Mouse (Mus musculus) thymus, postnatal 0 days (tissue): Measurements from ENCODE around the gene Popdc2. TPM values are rescaled to one million over a fixed set of nuclear protein-coding genes. Genes with fewer than 3 reads are reported as not detected.

Experiments
- DNase-seq: peaks from one replicate; pipeline ENCODE4 v3.0.0-alpha.2; 2015; ENCODE audit warnings: low spot score
- polyA plus RNA-seq: library from polyadenylated mRNA; unstranded; fragments of >200 nt; fragmentation: Nextera tagmentation; extraction: Ambion mirVana; gene quantifications from 2 replicates; pipeline ENCODE4 v1.2.1, GENCODE M21; 2015

Popdc2 gene
- polyA plus RNA-seq, 1 experiment from 2014 or later: 0.30 TPM

GRCm38 (mm10) chr16:38376163-38376840, 14.3 kb downstream of the Popdc2 start:
- peak; percentile 62 for DNase-seq

- no peak for DNase-seq
Observed at GRCm38 (mm10) chr16:38376841-38377249, 14.8 kb downstream of the Popdc2 start.

GRCm38 (mm10) chr16:38377546-38377945, 15.5 kb downstream of the Popdc2 start:
- no peak for DNase-seq

DNA sequence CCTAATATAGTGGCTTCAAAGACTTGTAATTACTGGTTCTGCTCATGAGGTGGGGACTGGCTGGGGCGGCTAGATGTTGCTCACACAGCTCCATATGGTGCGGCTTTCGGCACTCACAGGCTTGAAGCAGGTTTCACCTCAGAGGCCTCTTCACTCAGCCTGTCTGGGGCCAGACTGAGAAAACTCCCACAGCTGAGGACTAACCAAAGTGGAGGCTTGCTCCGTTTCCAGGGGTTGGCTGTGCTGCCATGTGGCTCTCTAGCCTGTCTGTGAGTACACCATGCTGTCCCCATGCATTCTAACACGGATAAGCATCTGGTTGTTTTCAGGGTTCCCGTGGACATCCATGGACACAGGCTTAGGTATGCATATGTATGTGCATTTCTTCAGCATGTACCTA, 16.6 kb downstream of the Popdc2 start:
- DNase-seq: no peak

DNA sequence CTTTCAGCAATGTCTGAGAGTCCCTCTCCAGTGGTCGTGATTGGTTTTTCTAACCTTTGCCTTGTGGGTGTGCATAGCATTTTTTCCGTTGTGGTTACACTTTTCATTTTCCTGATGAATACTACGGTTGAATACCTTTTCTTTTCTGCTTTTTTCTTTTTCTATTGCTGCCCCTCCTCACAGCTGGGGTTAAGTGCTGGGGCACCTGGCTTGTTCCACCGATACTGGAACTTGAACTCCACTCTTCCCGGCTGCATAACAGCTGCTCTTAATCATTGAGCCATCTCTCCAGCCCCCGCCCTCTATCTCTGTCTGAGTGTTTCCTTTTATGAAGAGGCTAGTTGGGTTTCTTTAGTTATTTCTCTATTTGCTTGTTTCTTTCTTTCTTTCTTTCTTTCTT, 17.1 kb downstream of the Popdc2 start:
- no peak for DNase-seq

- no peak for DNase-seq
Observed at GRCm38 (mm10) chr16:38379493-38379892, 17.5 kb downstream of the Popdc2 start.

DNA sequence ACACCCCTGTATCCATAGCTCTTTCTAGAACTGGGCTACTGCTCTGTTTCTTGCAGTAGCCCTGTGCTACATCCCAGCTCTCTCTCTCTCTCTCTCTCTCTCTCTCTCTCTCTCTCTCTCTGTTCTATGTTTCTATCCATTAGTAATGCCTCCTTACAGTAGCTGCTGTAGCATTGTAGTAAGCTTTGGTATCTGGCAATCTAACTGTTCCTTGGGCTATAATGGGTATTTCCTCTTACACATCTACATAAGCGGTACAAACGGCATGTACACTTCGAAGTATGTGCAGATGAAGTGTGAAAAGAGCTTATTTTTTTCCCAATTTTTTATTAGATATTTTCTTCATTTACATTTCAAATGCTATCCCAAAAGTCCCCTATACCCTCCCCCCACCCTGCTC, 17.9 kb downstream of the Popdc2 start:
- DNase-seq: no peak

DNA sequence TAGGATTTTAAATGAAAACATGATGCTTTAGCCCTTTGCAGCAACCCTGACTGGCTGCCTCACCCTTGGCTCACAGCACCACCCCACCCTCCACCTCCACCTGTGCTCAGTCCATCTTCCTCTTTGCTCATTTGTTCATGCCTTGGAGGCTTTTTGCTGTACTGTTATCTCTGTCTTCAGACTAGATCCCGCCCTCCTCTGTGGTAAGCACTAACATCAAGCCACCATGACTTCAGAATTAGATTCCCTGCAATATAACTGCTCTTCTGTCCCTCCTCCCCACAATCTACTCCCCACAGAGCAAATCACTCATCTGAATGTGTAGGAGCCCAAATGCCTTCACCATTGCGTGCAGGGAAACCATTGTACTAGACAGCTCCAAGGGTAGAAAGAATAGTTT, 21.7 kb downstream of the Popdc2 start:
- DNase-seq: no peak

DNA sequence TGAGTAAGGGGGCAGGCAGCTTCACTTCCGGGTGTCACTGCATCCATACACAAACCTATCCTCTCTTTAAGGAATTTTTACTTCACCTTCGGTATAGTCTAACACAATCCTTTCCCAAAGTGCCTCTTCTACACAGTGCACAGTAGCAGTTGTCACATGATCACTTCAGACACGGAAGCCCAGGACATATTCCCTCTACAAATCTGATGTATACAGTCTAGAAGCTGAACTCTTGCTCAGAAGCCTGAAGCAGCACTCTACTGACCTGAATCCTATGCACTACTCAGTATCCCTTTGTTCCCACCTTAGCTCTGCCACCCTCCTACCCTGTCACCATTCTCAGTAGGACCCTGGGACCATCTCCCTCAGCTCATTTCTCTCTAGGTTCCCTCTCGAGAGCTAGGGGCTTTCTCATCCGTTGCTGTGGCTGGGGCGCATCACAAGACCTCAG, 23.2 kb downstream of the Popdc2 start:
- no peak for DNase-seq

GRCm38 (mm10) chr16:38385700-38386099, 23.7 kb downstream of the Popdc2 start:
- no peak for DNase-seq

- no peak for DNase-seq
Observed at GRCm38 (mm10) chr16:38387389-38387788, 25.4 kb downstream of the Popdc2 start.

- DNase-seq: no peak
Observed at GRCm38 (mm10) chr16:38388757-38389156, 26.7 kb downstream of the Popdc2 start.

GRCm38 (mm10) chr16:38389284-38389893, 27.4 kb downstream of the Popdc2 start:
- no peak for DNase-seq

DNA sequence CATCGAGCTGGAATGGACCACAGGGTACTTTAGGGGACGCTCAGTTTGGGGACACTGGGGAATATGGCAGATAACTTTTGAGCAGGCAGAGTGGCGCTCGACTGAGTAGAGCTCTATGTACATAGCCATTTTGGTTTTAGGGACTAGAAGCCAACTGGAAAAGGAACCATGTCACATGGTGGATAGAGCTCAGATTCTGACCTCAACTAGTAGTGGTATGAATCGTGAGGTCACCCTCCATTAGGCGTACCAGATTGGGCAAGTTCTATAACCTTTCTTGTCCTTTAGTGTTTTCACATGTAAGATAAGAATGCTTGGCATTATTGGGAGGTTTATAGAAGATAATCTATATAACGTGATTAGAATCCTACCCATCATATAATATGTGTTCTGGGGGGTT, 28.3 kb downstream of the Popdc2 start:
- no peak for DNase-seq

DNA sequence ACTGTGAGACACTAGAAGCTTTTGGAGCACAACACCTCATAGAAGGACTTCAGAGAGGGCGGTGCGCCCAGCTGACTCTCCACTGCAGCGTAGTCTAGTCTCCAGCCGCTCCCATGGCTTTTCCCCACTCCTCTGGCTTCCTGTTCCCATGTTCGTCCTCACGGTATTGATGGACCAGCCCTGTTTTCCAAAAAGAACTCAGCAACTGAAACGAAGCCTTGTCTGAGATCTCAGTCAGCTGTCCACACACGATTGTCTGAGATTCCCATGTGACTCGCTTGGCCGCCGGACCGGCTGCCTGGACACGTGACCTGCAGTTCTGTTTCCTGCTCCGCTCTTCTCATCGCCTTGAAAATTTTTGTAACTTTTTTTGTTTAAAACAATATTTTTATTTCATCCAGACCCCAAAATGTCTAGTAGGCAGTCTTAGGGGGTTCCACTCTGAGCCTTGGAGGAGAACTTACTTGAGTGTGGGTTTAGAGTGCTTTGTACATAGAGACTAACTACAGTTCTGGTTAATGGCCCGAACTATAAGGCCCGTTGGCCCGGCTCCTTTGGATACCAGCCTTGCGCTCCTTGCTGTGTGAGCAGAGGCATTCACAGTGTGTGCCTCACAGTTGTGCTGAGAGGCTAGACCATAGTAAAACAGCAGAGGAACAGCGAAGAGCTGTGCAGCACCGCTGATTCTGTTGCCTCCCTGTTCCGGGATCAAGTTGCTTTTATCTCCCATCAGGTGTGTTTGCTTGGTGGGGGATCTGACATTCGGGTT, 30.3 kb downstream of the Popdc2 start:
- no peak for DNase-seq

GRCm38 (mm10) chr16:38394191-38394618, 32.2 kb downstream of the Popdc2 start:
- DNase-seq: no peak

- DNase-seq: no peak
Observed at GRCm38 (mm10) chr16:38395060-38395730, 33.2 kb downstream of the Popdc2 start.

DNA sequence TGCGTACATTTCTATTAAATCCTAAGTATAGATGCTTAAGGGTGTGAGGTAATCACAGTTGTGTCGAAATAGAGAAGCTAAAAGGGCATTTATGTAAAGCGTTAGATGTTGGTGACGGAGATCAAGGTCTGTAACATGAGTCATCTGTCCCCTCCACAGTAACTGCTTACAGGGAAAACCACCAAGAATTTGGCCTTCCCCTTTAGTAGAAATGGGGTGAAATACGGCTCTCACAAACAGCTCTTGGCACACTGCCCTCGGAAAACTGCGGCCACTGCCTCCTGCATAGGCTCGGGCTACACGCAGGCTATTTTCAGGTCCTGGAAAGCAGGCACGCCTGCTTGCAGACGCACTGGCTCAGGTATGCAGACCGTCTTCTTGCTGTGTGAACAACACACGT, 34.1 kb downstream of the Popdc2 start:
- DNase-seq: no peak

GRCm38 (mm10) chr16:38398266-38398665, 36.3 kb downstream of the Popdc2 start:
- no peak for DNase-seq

- DNase-seq: no peak
Observed at GRCm38 (mm10) chr16:38399076-38399475, 37.1 kb downstream of the Popdc2 start.

- DNase-seq: peak; percentile 70
Observed at GRCm38 (mm10) chr16:38399531-38400231, 37.7 kb downstream of the Popdc2 start.
